Mouse (Mus musculus) monocyte, adult 5-6 weeks (primary cell): ENCODE results near the gene Olfr103. TPM values are rescaled to one million over a fixed set of nuclear protein-coding genes. Genes with fewer than 3 reads are reported as not detected.

Source experiments
- ATAC-seq: fragments of 153-309, 156-312 bp; replicated peaks from 2 replicates; pipeline ENCODE4 v1.8.0; 2017; ENCODE audit warnings: mild to moderate bottlenecking; ENCODE audit not compliant: low TSS enrichment, insufficient number of reproducible peaks, severe bottlenecking, poor library complexity, low FRiP score
- total RNA-seq: library from RNA; stranded (forward); fragments of 200-1000, 200-491, 200-594 nt; gene quantifications from 3 replicates; pipeline ENCODE4 v1.2.3, GENCODE M21; 2017

The Olfr103 gene
- not detected in 3 replicates for total RNA-seq

DNA sequence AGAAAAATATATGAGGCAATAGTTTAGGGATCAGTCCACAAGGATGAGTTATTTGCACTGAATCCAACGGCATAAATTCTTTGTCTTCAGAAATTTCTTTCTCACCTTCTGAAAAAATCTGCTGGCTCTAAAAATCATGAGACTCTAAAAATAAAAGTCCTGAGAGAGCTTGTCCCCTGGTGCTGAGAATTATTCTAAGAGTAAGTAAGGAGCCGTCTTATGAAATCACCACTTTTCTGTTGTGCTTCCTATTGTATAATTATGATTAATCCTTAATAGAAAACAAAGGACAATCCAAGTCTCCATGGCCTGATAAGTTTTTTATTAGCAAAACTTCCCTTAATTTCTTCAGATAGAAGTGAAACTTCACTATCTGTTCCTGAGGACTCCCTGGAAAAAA is at the start of gene Olfr103:
TSS of gene Olfr103 (minus strand) at position 101 of the 400 bp plus-strand sequence.
- ATAC-seq, result no peak

GRCm38 (mm10) chr17:37378733-37379132 is 39.2 kb upstream of the Olfr103 start, which contains the start of gene Olfr105-ps:
Olfr105-ps (plus strand) TSS chr17:37379033.
- no peak for ATAC-seq

DNA sequence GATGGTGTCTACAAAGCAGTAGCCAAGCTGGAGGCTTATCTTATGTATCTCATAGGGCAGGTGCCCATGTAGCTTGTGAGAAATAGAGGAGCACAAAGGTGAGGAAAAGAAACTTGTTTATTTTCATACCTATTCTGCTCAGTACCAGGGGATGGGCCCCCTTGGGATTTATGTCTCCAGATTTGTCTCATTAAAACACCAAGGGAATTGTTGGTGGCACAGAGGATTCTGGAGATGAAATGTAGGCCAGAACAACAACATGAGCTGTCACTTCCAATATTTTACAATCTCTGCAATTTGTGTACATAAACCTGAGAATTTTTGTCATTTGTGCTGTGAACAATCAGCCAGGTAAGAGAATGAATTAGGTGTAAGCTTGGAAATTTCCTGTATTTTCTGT is 19.8 kb upstream of the Olfr103 start, which contains the start of gene Olfr104-ps:
TSS of gene Olfr104-ps (plus strand) at position 301 of the 400 bp plus-strand sequence.
- ATAC-seq, result no peak

- ATAC-seq, result no peak
These were observed 22.5 kb downstream of the Olfr103 start, which contains the start of gene Olfr102 for GRCm38 (mm10) chr17:37316954-37317353. Olfr102 (minus strand) TSS chr17:37317054.

- no peak for ATAC-seq
These were observed 29.3 kb downstream of the Olfr103 start for GRCm38 (mm10) chr17:37310146-37310699.

GRCm38 (mm10) chr17:37308483-37308882 is 31.0 kb downstream of the Olfr103 start:
- no peak for ATAC-seq

- ATAC-seq, result no peak
These were observed 35.3 kb downstream of the Olfr103 start, which contains the start of gene Olfr101 for GRCm38 (mm10) chr17:37304213-37304612. Olfr101 (minus strand) TSS chr17:37304313.

Other genes starting within 250 kb of the Olfr103 start
- gene Olfr91, start 241.4 kb downstream of the Olfr103 start, total RNA-seq, result not detected in 3 replicates
- gene Olfr92, start 219.6 kb downstream of the Olfr103 start, total RNA-seq, result 0.48 TPM in 1 of 3 replicates, not detected in the others
- not detected in 3 replicates for gene Olfr93, start 178.2 kb downstream of the Olfr103 start, total RNA-seq
- gene Ubd, start 145.8 kb downstream of the Olfr103 start, total RNA-seq, result not detected in 3 replicates
- gene Olfr94, start 138.7 kb downstream of the Olfr103 start, total RNA-seq, result not detected in 3 replicates
- gene Olfr95, start 126.6 kb downstream of the Olfr103 start, total RNA-seq, result not detected in 3 replicates
- not detected in 3 replicates for gene Olfr96, start 119.6 kb downstream of the Olfr103 start, total RNA-seq
- not detected in 3 replicates for gene Olfr97, start 102.4 kb downstream of the Olfr103 start, total RNA-seq
- gene Olfr98, start 75.9 kb downstream of the Olfr103 start, total RNA-seq, result not detected in 3 replicates
- 78.7 to 86.4 TPM (median 79.2 TPM) in 3 replicates for gene H2-M3, start 69.5 kb downstream of the Olfr103 start, total RNA-seq
- gene Olfr99, start 56.2 kb downstream of the Olfr103 start, total RNA-seq, result not detected in 3 replicates
- not detected in 3 replicates for gene Olfr101, start 35.4 kb downstream of the Olfr103 start, total RNA-seq
- gene Olfr102, start 22.6 kb downstream of the Olfr103 start, total RNA-seq, result not detected in 3 replicates
- gene Olfr104-ps, start 19.9 kb upstream of the Olfr103 start, total RNA-seq, result not detected in 3 replicates
- gene Olfr105-ps, start 39.3 kb upstream of the Olfr103 start, total RNA-seq, result not detected in 3 replicates
- gene Olfr106-ps, start 50.7 kb upstream of the Olfr103 start, total RNA-seq, result not detected in 3 replicates
- not detected in 3 replicates for gene Olfr107, start 59.5 kb upstream of the Olfr103 start, total RNA-seq
- gene Olfr108, start 105.8 kb upstream of the Olfr103 start, total RNA-seq, result not detected in 3 replicates
- gene Olfr109, start 119.2 kb upstream of the Olfr103 start, total RNA-seq, result not detected in 3 replicates
- gene H2-M2, start 143.9 kb upstream of the Olfr103 start, total RNA-seq, result 0.87 to 3.0 TPM in 2 of 3 replicates, not detected in the other
- gene Olfr110, start 152.8 kb upstream of the Olfr103 start, total RNA-seq, result not detected in 3 replicates
- gene Olfr111, start 168.3 kb upstream of the Olfr103 start, total RNA-seq, result 0.29 TPM in 1 of 3 replicates, not detected in the others
- gene Olfr112, start 229.8 kb upstream of the Olfr103 start, total RNA-seq, result not detected in 3 replicates
- gene Olfr113, start 238.0 kb upstream of the Olfr103 start, total RNA-seq, result not detected in 3 replicates